Mouse (Mus musculus) intestine, embryonic 15.5 days (tissue): ENCODE measurements at regions not wholly inside any gene's neighbourhood (a gene's known extent, or its start where the extent isn't known, plus 50 kb on each side); places are given as distances from the start of the nearest gene placed in this dataset.
A peak's percentile ranks its signal among the peaks of the same experiment; 100 is the strongest.

Experiments
- ATAC-seq: fragments of 200-750 bp; cut with Nextera tagmentation; 2 replicates; pipeline ENCODE4 v1.8.0; 2017; ENCODE audit warnings: moderate TSS enrichment, moderate library complexity
- H3K27ac ChIP-seq: fragments of 300-500 bp; sonication (generic); 2 replicates; pipeline ENCODE4 v1.5.1; 2015; ENCODE audit warnings: mild to moderate bottlenecking, inconsistent platforms
- H3K27me3 ChIP-seq: fragments of 300-500 bp; sonication (generic); replicated peaks from 2 replicates; pipeline ENCODE4 v1.6.1; 2015; ENCODE audit warnings: inconsistent platforms
- H3K36me3 ChIP-seq: fragments of 300-500 bp; sonication (generic); 2 replicates; pipeline ENCODE4 v1.6.1; 2015; ENCODE audit warnings: inconsistent platforms
- H3K4me1 ChIP-seq: fragments of 300-500 bp; sonication (generic); replicated peaks from 2 replicates; pipeline ENCODE4 v1.6.1; 2015; ENCODE audit warnings: inconsistent platforms
- H3K4me2 ChIP-seq: fragments of 300-500 bp; sonication (generic); replicated peaks from 2 replicates; pipeline ENCODE4 v1.6.1; 2015; ENCODE audit warnings: mild to moderate bottlenecking, inconsistent platforms
- H3K4me3 ChIP-seq: fragments of 300-500 bp; sonication (generic); replicated peaks from 2 replicates; pipeline ENCODE4 v1.5.1; 2015; ENCODE audit warnings: inconsistent platforms
- H3K9ac ChIP-seq: fragments of 300-500 bp; sonication (generic); 2 replicates; pipeline ENCODE4 v1.6.1; 2015; ENCODE audit warnings: inconsistent platforms
- H3K9me3 ChIP-seq: fragments of 300-500 bp; sonication (generic); 2 replicates; pipeline ENCODE4 v1.6.1; 2016; ENCODE audit warnings: inconsistent platforms
- WGBS: fragments of 180-500 bp; shearing (Covaris S2); methylation state at CpG from one replicate; pipeline ENCODE4 v1.1.7; 2015; 5-methylcytosine and 5-hydroxymethylcytosine counted together

GRCm38 (mm10) chr8:36009565-36009964 lies 244.0 kb downstream of the Gm19410 start:
- H3K27me3 ChIP-seq = no peaks in the 10 kb centered on the region
- WGBS = 71% methylated on average over 9 of the region's 9 CpGs

GRCm38 (mm10) chr8:36010446-36011217 lies 245.0 kb downstream of the Gm19410 start:
- Histone ChIP-seq H3K4me1 (no peaks in the 10 kb centered on the region), H3K27ac (no peak overlapping the region), H3K36me3 (no peaks in the 10 kb centered on the region), H3K9me3 (no peaks in the 10 kb centered on the region), H3K27me3 (no peaks in the 10 kb centered on the region), H3K9ac (no peak overlapping the region), H3K4me2 (no peak overlapping the region), H3K4me3 (no peak overlapping the region)
- peak; percentile 71 for ATAC-seq
- WGBS = 44% methylated on average over 11 of the region's 11 CpGs

More at GRCm38 (mm10) chr8:36009565-36009964, 244.0 kb downstream of the Gm19410 start:
- no peak overlapping the region for H3K27ac ChIP-seq
- no peaks in the 10 kb centered on the region for H3K4me1 ChIP-seq
- ATAC-seq = no peak
- no peak overlapping the region for H3K4me3 ChIP-seq
- no peak overlapping the region for H3K9ac ChIP-seq
- H3K9me3 ChIP-seq = no peaks in the 10 kb centered on the region
- no peaks in the 10 kb centered on the region for H3K36me3 ChIP-seq
- H3K4me2 ChIP-seq = no peak overlapping the region

- no peaks in the 10 kb centered on the region for H3K27me3 ChIP-seq
- H3K9me3 ChIP-seq = no peaks in the 10 kb centered on the region
- no peaks in the 10 kb centered on the region for H3K36me3 ChIP-seq
- no peak for ATAC-seq
- no peak overlapping the region for H3K27ac ChIP-seq
- no peak overlapping the region for H3K4me2 ChIP-seq
- no peak overlapping the region for H3K4me3 ChIP-seq
- WGBS = 76% methylated on average over 8 of the region's 8 CpGs
- no peaks in the 10 kb centered on the region for H3K4me1 ChIP-seq
- no peak overlapping the region for H3K9ac ChIP-seq
Measured at GRCm38 (mm10) chr8:36014862-36015261, 249.3 kb downstream of the Gm19410 start.

- ATAC-seq = no peak
- no peak overlapping the region for H3K27ac ChIP-seq
- no peaks in the 10 kb centered on the region for H3K4me1 ChIP-seq
- H3K4me3 ChIP-seq = no peak overlapping the region
- H3K9me3 ChIP-seq = no peaks in the 10 kb centered on the region
- no peak overlapping the region for H3K9ac ChIP-seq
- H3K36me3 ChIP-seq = no peaks in the 10 kb centered on the region
- 84% methylated on average over 20 of the region's 20 CpGs for WGBS
- no peaks in the 10 kb centered on the region for H3K27me3 ChIP-seq
- H3K4me2 ChIP-seq = no peak overlapping the region
Measured at GRCm38 (mm10) chr8:36016321-36017114, 250.9 kb downstream of the Gm19410 start.

- no peak for ATAC-seq
- H3K4me2 ChIP-seq = no peak overlapping the region
- 79% methylated on average over 15 of the region's 15 CpGs for WGBS
Measured at GRCm38 (mm10) chr8:36018993-36019753, 253.6 kb downstream of the Gm19410 start.

GRCm38 (mm10) chr8:36019895-36020294 lies 254.3 kb downstream of the Gm19410 start:
- Histone ChIP-seq H3K36me3 (no peaks in the 10 kb centered on the region), H3K27ac (no peak overlapping the region), H3K4me1 (no peaks in the 10 kb centered on the region), H3K4me2 (no peak overlapping the region), H3K4me3 (no peak overlapping the region), H3K9me3 (no peaks in the 10 kb centered on the region), H3K27me3 (no peaks in the 10 kb centered on the region), H3K9ac (no peak overlapping the region)
- WGBS = 95% methylated on average over 7 of the region's 7 CpGs
- no peak for ATAC-seq

More at GRCm38 (mm10) chr8:36018993-36019753, 253.6 kb downstream of the Gm19410 start:
- Histone ChIP-seq H3K4me1 (no peaks in the 10 kb centered on the region), H3K36me3 (no peaks in the 10 kb centered on the region), H3K27me3 (no peaks in the 10 kb centered on the region), H3K9ac (no peak overlapping the region), H3K4me3 (no peak overlapping the region), H3K27ac (no peak overlapping the region), H3K9me3 (no peaks in the 10 kb centered on the region)

- Histone ChIP-seq H3K36me3 (no peaks in the 10 kb centered on the region), H3K4me2 (no peak overlapping the region), H3K4me3 (no peak overlapping the region), H3K27ac (no peak overlapping the region), H3K27me3 (no peaks in the 10 kb centered on the region), H3K9ac (no peak overlapping the region), H3K9me3 (no peaks in the 10 kb centered on the region), H3K4me1 (peaks cover 3% of the 10 kb centered on the region; the same call in 1 of the 2 replicates)
- ATAC-seq = no peak
- 84% methylated on average over 11 of the region's 11 CpGs for WGBS
Measured at GRCm38 (mm10) chr8:36027586-36027985, 262.0 kb downstream of the Gm19410 start.

- H3K36me3 ChIP-seq = no peaks in the 10 kb centered on the region
- 79% methylated on average over 9 of the region's 9 CpGs for WGBS
- ATAC-seq = no peak
- H3K4me1 ChIP-seq = peaks cover 3% of the 10 kb centered on the region; the same call in 1 of the 2 replicates
- H3K9me3 ChIP-seq = no peaks in the 10 kb centered on the region
- no peak overlapping the region for H3K4me2 ChIP-seq
- no peak overlapping the region for H3K27ac ChIP-seq
- no peak overlapping the region for H3K4me3 ChIP-seq
- no peaks in the 10 kb centered on the region for H3K27me3 ChIP-seq
- no peak overlapping the region for H3K9ac ChIP-seq
Measured at GRCm38 (mm10) chr8:36028121-36028955, 262.7 kb downstream of the Gm19410 start.

- Histone ChIP-seq H3K9ac (no peak overlapping the region), H3K4me1 (peaks cover 3% of the 10 kb centered on the region; the same call in 1 of the 2 replicates), H3K27ac (no peak overlapping the region), H3K4me2 (no peak overlapping the region), H3K4me3 (no peak overlapping the region), H3K9me3 (no peaks in the 10 kb centered on the region), H3K27me3 (no peaks in the 10 kb centered on the region), H3K36me3 (no peaks in the 10 kb centered on the region)
- 84% methylated on average over 2 of the region's 2 CpGs for WGBS
- no peak for ATAC-seq
Measured at GRCm38 (mm10) chr8:36029445-36029844, 263.9 kb downstream of the Gm19410 start.

GRCm38 (mm10) chr8:36030237-36030636 lies 264.6 kb downstream of the Gm19410 start:
- Histone ChIP-seq H3K27ac (no peak overlapping the region), H3K4me3 (no peak overlapping the region), H3K4me2 (no peak overlapping the region), H3K9ac (no peak overlapping the region), H3K9me3 (no peaks in the 10 kb centered on the region), H3K36me3 (no peaks in the 10 kb centered on the region), H3K4me1 (peaks cover 3% of the 10 kb centered on the region; the same call in 1 of the 2 replicates), H3K27me3 (no peaks in the 10 kb centered on the region)
- 73% methylated on average over 3 of the region's 3 CpGs for WGBS
- ATAC-seq = no peak; the same call in 1 of the 2 replicates

GRCm38 (mm10) chr8:36031966-36032719 lies 266.6 kb downstream of the Gm19410 start:
- Histone ChIP-seq H3K4me1 (peaks cover 5% of the 10 kb centered on the region; the same call in 1 of the 2 replicates), H3K4me3 (no peak overlapping the region), H3K9ac (no peak overlapping the region), H3K36me3 (no peaks in the 10 kb centered on the region), H3K4me2 (no peak overlapping the region), H3K27me3 (no peaks in the 10 kb centered on the region), H3K27ac (no peak overlapping the region), H3K9me3 (no peaks in the 10 kb centered on the region)
- WGBS = 75% methylated on average over 10 of the region's 10 CpGs
- ATAC-seq = no peak
